ENCODE assay signal across 16 mouse cellular contexts in the genomic region with DNA sequence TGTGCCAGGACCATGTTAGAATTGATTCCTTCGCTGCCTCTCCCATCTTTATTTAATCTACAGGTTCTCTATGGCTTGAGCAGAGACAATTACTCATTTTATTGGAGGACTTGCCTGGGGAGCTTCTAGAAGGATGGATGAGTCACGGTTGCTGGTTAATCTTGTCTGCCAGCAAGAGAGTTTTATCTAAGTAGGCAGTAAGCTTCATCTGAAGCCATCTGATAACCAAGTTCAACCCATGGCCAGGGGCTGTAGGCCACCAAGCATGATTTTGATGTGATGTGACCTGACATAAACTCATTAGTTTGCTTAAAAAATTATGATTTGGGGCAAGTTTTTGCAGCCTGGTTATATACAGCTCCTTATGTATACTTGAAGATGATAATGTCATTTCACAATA. TPM values are rescaled to one million over a fixed set of nuclear protein-coding genes. Genes with fewer than 3 reads are reported as not detected.
A peak's percentile ranks its signal among the peaks of the same experiment; 100 is the strongest.
DNase-seq lines count a peak whose midpoint lies in the region.
"Had no signal": no experiment of that assay in that cellular context is flagged by ENCODE, and none has a peak within 500 bp of the region (broad histone marks: within the 10 kb centered on the region; RNA-seq: fewer than 3 reads in every experiment).

No protein-coding gene starts in this region.

- peak; percentile 26 for DNase-seq in adrenal gland, adult 2 months
- DNase-seq in adrenal gland, postnatal 4 days (ENCODE audit: low spot score in 2 of 2), result no peak
- peak; percentile 61 for DNase-seq in heart, adult 11 months
- DNase-seq in heart, postnatal 4 days, result no peak
- DNase-seq in brain, adult 2 months (ENCODE audit: low read depth, low spot score), result peak; percentile 62
- DNase-seq in frontal cortex, postnatal 14 days (ENCODE audit: low spot score in 2 of 2), result no peak
- DNase-seq in cerebellum, adult 9-10 months, result no peak
- DNase-seq: B cell, adult 2 months; cerebellum, adult 18-20 months; cerebellum, adult 9-11 months; cerebellum, postnatal 25 days; forebrain, postnatal 0 days; gastrocnemius, postnatal 25 days; heart, adult 2 months; heart, postnatal 14 days; kidney, adult 2 months had no signal

RNA-seq across cellular contexts. Expression of a gene that starts 38.0 kb away (rescaled TPM):
- total RNA-seq in adrenal gland, adult 2 months (2021), result 10 to 100 TPM; 11.4 to 15.8 TPM
- 9.8 and 12.0 TPM in 2 replicates for polyA plus RNA-seq in adrenal gland, adult 2 months (2012; rRNA removed)
- total RNA-seq in adrenal gland, postnatal 4 days (2021), result 10 to 100 TPM; 34.0 to 41.3 TPM
- 10 to 100 TPM; 51.3 to 52.7 TPM for total RNA-seq in heart, postnatal 4 days (2021)

Comparison
In these comparisons a context has a peak if more than half of its experiments do, and no peak if none do; other contexts are left out.
1. DNase-seq: peak in adrenal gland, adult 2 months (single experiment), heart, adult 11 months (single experiment) and brain, adult 2 months (single experiment); none in adrenal gland, postnatal 4 days (0 of 2), heart, postnatal 4 days (single experiment), frontal cortex, postnatal 14 days (0 of 2) and cerebellum, adult 9-10 months (single experiment).